Mouse (Mus musculus): ENCODE measurements around the gene Usp13.

The Usp13 gene

DNA sequence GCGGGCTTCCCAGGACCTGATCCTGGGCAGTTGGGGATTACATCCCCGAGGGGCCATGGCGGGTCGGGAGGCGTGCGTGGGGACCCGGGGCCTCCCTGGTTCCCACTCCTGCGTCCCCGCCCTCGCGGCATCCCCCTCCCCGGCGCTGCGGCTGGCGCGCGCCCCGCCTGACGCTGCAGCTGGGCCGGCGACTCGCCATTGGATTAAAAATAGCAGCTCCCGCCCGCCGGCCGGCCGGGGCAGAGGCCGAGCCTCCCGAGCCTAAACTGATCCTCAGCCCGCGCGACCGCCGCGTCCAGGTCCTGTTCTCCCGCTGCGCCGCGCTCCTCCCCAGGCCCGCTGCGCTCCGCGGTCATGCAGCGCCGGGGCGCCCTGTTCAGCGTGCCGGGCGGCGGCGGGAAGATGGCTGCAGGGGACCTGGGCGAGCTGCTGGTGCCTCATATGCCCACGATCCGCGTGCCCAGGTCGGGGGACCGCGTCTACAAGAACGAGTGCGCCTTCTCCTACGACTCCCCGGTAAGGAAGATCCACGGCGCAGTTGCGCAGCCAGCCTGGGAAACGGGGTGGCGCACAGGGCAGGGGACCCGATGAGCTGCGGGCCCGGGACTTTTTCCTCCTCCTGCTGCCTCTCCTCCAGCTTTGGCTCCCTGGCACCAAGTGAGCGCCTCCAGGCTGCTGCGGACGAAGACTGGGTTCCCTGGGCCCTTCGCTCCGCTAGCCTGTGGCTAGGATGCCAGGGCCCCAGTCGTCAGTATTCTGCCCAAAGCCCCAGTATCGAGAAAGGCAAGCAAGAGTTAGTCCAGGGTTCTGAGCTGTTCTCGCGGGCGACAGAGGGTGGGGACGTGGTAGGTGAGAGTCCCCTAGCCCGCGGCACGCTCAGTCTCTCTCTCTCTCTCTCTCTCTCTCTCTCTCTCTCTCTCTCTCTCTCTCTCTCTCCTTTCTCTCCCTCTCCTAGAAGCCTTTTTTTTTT lies at the start of gene Usp13:
Gene Usp13 (plus strand): TSS at position 190 of the 970 bp plus-strand sequence.
- peak in 1 of 2 experiments; percentile 2 for DNase-seq

DNA sequence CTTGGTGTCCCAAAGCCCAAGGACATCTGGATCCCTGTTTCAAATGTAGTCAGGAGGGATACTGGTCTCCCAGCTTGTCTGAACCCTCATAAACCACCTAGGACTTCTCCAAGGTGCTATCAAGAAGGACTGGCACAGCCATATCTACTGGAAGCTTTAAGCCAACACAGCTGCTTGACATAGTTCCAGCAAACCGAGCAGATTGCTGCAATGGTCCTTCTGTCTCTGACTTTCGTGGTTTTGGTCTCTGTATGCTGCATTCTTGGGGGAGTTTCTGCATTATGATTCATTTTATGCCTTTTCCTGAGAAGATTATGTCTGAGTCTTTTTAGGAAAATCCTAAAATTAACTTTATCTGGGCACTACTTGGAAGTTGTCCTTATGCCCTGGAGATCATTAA lies 46.6 kb upstream of the Usp13 start:
- DNase-seq, result no peak

DNA sequence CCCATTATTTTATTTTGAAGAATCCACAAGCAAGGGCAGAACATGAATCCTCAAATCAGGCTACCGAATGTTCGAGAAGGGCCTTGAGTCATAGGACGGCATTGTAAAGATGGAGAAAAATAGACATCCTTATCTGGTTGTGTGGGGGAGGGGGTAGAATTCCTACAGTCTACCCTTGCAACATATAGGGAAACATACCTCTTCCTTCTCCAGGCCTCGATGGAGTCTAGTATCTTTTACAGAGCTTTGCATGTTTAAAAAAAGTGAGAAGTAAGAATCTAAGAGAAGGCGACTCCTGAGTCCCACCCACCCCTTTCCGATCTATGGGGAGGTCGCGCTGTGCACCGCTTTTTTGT lies 367 bp upstream of the Usp13 start:
- no peak for DNase-seq

DNA sequence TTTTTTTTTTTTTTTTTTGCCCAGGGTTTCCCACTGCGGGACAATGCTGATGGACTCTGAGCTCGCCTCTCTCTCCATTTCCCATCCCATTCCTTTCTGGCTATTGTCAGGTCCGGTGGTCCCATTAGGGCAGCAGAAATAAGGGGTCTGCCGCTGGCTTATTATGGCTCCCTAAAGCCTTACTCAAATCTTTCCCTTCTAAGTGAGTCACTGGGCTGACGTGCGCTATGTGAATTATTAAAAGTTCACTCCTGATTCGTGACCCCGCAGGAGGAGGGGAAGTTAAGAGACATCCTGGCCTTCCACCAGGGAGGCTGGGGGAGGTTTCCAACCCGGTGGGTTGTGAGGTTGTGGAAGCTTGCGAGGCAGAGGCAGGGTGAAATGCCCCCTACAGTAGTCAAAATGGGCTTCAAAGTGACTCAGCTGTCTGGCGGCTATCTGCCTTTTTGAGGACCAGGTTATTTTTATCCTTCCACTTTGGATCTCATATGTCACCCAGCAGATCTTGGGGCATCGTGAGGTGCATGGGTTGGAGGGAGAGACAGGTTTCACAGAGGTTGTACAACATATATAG lies 1.1 kb downstream of the Usp13 start:
- no peak for DNase-seq

DNA sequence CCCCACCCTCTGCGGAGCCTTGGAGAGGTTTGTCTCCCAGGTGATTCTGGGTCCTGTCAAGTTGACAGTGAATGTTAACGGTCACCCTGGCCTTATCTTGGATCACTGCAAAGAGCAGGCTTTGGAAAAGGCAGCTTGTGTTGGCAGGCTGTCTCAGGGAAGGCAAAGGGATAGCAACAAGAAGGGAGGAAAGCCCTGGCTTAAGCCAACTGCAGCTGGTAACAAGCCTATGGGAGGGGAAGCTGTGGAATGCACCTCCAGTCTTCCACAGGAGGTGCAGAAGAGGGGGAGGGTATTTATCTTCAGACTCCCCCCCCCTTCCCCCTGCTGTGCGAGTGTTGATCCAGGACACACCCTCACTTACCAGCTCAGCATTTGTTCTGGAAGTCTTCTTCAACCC lies 5.3 kb downstream of the Usp13 start:
- DNase-seq, result no peak

DNA sequence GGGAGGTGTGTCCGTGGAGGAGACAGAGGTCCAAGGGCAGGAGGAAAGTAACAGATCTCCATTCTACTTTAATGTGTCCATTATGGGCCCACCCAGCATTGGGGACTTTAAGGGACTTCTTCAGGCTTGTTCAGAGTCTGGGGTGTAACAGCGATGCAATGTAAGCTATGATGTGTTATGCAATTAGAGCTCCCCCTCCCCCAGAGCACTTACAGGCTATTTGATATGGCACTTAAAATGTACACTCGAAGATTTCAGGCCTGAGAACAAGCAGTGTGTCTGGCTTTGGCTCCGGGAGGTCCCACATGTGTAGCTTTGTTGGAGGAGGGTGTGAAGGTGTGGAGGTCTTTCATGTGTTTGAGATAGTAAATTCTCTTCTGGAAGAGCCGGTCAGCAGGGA lies 7.6 kb downstream of the Usp13 start:
- no peak for DNase-seq

DNA sequence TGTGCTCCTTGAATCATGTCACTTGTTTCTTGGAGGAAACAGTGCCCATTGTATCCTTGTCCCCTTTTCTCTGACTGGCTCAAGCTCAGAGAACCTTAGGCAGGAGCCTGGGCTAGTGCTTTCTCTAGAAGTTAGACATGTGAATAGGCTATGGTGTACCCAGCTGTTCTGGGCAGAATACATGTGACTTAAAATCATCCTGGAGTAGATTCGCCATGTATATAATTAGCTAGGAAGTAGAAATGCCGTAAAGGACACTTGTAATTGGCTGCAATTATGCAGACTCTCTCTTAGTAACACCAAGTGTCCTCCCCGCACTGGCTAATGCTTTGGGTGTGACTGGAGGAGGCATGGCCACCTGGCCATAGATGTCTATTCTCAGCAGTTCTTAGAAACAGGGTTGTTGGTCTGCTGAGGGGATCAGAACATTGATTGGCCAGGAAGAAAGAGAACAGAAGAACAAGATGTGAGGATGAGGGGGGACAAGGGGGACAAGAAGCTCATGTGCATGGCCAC lies 8.7 kb downstream of the Usp13 start:
- no peak for DNase-seq

DNA sequence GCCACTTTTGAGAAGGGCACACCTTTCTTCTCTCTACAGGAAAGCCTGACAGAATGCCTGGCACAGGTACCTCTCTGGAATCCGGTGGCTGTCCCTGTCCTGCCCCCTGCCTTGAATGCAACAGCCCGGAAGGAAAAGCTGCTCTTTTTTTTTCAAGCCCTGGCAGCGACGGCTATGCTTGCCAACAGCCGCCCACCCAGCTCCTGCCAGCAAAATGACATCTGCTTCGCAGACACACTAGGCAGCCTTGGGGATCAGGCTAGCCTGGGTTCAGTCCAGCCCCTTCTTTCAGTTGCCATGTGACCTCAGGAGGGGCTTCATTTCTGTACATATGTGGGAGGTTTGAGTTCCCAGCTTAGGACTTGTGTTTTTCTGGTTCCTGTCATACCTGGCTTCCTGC lies 9.4 kb downstream of the Usp13 start:
- no peak for DNase-seq

DNA sequence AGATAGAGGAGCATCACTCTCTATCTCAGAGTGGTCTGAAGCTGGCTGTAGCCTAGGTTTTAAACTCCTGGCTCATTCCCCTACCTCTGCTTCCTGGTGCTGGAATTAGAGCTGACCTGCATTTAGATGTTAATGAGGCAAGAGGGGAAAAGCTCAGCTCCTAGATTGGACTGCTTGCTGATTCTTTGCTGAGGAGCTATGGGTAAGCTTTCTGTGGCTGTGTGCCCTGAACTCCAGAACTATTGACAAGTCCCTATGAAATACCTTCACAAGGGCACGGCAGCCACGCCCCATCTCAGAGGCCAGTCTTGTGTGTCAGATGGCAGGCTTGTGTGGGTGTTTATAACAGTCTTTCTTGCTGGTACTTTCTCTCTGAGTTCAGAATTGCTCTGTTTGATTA lies 16.5 kb downstream of the Usp13 start:
- DNase-seq, result no peak

DNA sequence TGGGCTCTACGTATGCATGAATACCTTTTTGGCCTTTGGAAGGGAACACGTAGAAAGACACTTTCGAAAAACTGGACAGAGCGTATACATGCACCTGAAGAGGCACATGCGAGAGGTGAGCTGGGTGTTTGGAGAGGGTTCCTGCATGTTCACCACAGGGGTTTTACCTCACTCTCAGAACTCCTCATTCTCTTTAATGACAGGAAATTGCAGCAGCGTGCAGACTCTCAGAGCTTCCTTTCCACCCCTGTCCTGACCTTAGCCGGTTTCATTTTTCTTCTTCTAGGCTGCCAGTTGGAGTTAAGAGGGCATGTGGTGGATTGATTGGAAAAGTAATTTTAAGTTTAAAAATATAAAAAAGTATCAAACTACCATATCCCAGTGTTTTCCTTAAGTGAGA lies 20.5 kb downstream of the Usp13 start:
- DNase-seq, result no peak

DNA sequence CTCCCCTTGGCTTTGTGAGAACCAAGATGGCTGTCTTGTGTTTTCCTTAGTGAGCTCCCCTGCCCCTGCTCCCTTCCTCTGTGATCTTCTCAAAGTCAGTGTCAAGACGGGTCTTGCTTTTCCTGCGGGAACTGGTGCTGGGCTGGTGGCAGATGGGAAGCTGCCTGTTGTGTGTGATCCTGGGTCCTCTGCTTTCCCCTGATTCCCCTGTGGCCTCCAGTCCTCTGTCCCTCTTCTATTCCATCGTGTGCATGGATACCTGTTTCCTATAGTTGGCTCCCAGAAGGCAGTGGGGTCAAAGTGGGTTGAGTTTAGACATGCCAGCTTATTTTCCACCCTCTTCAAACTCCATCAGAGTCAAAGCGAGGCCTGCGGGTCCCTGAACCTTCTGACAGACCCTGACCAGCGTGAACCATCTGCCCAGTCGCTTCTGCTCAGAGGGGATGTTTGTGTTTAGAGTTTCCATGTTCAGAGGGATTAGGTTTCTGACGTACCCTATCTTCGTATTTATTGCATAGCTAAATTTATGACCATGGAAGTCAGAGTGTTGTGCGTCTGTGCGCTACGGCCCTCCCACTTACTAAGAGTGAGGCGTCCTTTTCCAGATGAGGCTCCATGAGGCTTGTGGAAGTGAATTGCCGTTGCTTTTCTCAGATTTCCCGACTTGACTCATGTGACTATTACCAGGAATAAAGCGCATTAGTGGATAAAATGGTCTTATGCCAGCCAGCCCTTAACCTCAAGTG lies 39.2 kb downstream of the Usp13 start:
- DNase-seq, result no peak

DNA sequence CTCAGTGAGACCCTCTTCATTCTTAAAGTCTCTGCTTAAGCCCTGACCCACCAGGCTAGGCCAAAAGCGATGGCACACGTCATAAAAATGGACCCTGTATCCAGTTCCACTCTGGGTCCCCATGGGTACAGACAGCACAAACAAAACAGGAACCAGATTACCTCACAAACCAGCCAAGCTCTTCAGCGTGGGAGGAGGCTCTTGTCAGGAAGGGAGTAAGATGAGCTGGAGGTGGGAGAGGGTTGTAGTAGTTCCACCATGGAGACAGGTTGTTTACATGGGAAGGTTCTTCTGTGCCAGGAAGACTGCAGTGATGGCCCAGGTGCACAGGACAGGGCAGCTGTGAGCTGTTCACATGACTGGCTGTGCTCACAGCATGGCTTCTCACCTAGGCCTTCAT lies 53.7 kb downstream of the Usp13 start:
- no peak for DNase-seq

DNA sequence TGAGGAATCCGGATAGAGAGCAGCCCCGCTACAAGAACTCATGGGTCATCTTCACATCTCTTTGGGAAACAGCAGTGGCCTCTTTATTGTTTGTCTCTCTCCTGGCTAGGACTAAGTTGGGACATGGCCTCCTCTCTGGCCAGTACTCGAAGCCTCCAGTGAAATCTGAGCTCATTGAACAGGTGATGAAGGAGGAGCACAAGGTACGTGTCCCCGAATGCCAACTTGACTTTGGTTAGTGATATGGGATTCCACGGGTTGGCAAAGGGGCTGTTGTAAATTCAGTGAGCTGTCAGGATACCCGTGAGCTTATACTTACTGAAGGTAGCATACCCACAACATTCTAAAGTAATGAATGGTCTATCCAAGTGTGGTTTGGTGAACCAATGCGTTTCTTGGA lies 69.0 kb downstream of the Usp13 start:
- no peak for DNase-seq

DNA sequence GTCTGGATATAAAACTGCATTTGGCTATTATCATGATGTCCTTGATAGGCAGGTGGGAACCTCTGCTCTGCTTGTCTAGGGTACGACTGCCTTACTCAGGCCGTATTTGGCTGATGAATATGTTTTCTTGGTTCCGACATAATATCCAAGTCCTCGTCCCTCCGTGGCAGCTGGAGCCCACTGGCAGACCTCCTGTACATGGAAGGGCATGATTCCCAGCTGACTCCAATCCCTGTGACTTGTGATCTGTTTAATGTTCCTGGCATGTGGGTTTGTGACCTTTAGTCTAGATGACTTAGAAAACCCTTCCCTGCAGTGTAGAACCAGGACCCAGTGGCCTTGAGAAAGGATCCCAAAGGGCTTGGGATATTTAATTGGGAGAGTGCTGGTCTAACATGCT lies 71.5 kb downstream of the Usp13 start:
- no peak for DNase-seq

DNA sequence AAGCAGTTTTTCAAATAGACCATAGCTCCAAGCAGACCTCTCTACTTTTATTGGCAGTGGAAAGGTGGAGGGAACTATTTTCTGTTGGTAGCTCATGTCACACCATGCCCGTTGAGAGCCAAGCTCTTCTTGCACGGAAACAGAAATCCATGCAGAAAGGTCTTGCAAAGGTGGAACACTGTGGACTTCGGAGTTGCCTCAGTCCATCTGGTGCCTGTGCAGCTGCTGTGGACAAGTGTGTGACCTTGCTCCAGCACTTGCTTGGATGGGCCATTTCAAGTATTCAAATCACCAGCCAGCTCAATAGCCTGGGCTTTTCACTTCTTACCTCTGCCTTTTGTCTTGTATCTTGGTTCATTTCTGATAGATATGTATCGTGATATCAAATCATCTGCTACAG lies 72.8 kb downstream of the Usp13 start:
- DNase-seq, result no peak

DNA sequence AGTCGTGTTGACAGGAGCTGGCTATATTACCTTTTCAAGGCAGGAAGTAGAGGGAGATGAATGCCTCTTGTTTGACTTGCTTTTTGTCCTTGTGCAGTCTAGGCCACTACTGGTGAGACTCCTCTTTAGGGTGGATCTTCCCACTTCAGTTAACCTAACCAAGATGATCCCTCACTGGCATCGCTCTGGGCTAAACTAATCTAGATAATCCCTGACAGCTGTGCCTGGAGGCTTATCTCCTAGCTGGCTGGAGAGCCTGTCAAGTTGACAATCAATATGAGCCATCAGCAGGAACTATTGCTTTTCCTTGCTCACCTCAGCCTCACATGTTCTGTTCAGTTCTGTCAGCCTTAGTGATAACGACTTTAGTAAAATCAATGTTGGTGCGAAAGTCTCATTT lies 86.1 kb downstream of the Usp13 start:
- no peak for DNase-seq

DNA sequence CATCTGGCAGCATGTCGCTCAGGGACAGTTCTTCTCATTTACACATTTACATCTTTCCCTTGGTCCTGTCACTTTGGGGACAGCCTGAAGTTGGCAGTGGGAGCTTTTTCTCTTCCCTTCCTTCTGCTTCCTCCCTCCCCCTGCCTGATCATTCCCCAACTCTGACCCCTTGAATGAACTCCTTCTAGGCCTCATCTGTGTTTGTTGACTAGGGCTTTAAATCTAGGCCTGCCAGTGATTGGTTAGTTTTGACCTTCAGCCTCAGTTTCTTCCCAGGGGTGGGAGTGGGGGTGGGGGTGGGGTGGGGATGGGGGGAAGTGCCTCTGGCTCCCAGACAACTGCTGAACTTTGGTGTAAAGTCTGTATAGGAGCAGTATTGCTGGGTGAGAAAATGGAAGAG lies 87.3 kb downstream of the Usp13 start:
- DNase-seq, result no peak

DNA sequence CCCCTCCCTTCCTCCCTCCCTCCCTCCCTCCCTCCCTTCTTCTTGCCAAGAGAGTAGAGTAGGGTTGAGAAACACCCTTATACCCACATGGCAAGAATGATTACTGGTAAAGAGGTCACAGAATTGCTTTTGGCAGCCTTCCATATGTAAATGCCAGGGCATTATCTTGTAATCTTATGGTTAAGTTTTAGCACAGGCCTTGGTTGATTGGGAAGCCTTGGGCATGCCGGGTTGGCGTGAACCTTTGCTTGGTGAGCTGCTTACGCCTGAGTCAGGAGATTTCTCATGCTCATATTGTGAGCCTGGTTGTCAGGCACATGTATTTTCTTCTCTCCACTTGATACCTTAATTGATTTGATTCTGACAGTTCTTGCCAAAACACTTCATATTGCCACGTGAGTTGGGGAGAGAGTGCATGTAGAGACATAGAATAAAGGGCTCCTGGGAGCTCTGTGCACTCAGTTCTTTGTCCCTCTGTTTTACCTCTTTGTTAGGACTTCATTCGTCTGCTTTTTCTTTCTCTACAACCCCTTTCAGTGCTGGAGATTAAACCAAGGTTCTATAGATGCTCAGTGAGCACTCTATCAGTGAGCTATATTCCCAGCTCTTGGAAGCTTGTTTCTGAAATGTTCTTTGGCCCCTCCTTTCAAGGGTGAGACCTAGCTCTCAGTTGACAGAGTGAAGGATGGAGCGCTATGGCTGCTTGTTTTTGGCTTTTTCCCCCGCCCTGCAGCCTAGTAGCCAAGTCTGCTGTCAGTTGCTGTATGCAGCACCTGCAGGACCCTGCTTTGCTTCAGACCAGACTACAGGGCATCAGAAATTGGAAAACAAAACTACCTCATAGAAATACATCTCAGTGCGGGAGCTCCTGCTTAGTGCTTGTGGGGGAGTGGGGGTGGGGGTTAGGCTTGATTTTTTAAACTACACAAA lies 88.8 kb downstream of the Usp13 start:
- DNase-seq, result no peak

DNA sequence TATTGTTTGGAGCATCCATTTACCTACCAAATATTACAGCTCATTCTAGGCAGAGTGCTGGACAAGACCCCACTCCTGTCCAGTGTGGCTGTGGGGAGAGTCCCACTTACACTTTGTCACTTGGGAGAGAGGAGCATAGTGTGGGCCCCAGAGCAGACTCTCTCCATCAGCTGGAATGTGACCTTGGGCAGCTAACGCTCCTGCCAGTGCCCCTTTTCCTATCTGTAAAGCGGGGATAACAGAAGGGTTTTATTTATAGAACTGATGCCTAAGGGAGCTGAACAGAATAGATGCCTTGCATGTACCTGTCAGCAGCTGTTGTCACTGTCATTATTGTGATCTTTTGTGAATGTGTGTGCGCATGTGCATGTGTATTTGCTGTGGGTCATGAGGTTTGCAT lies 91.1 kb downstream of the Usp13 start:
- no peak for DNase-seq

DNA sequence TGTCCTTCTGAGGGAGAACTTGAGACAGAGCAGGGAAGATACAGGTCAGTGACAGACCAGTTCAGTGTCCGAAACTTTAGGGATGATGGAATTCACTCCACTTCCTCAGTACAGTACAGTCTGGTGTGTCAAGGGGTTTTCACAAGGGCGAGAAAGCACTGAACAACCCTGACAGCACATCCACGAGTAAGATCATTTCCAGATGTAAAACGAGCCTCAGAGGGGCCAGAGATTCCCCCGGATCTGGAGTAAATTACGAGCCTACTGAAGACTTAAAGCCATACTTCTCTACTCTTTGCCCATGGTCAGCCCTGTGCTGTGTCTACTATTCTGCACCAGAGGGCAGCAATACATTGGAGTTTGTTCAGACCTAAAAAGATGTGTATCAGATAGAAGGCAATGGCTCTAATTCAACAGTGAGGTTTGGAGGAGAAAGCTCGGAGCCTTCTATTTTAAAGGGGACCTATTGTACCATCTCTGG lies 92.8 kb downstream of the Usp13 start:
- no peak for DNase-seq

DNA sequence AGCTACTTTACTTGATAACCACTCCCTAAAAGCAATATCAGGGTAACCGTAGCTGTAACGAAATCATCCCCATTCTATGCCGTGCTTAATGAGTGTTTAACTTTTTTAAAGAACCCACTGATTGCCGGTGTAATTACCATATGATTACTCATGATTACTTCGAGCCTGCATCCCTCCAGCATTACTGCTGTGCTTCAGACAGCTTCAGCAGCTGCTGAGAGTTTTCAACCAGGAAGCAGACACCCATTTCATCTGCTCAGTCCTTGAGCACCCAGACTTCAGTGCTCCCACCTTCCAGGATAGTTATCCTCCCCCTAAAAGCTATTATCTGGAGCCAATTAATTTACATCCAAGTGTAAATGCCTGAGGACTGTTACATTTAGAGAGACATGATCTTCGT lies 106.8 kb downstream of the Usp13 start:
- DNase-seq, result no peak

DNA sequence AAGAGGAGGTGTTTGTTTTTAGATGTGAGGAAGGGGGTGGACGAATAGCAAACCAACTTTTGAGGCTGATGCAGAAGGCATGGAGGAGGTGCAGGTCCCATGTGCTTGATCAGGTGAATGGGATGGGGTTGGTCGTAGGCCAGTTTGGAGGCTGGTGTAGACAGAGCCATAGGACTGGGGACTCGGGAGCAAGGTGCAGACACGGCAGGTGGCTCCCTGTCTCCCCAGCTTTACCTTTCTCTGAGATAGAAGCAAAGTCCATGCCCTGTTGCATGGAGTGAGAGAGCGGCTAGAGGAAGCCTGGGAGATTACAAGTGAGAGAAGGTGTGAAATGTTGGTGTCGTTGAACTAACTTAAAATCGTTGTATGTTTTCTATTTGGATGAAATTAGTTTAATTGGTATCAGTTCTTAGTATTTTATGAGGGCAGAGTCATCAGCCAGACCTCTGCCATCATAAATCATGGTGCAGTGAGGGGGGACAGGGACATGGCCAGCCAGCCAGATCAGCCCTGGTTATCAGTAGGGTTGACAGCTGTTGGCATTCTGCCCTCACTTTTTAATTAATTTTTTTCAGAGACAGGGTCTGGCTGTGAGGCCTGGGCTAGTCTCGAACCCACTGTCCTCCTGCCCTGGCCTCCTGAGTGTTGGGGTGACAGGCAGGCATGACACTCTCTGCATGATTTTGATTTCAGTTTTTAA lies 122.6 kb downstream of the Usp13 start:
- DNase-seq, result no peak
